Mouse (Mus musculus): ENCODE data around the gene Noct. TPM values are rescaled to one million over a fixed set of nuclear protein-coding genes. Genes with fewer than 3 reads are reported as not detected.

The Noct gene
- total and polyA plus RNA-seq, 3 experiments, result 17.8 to 26.7 TPM; not detected in 1

- TF ChIP-seq GABPA (IDR thresholded peaks at IDR 0.05; ENCODE audit: low read depth, low read length) (no peak), ZNF384 (IDR thresholded peaks at IDR 0.05; ENCODE audit: low read depth, low read length) (peak; percentile 31; the same call in 1 of the 2 replicates), HCFC1 (IDR thresholded peaks at IDR 0.05; ENCODE audit: low read depth, low read length) (no peak), MYB (IDR thresholded peaks at IDR 0.05; ENCODE audit: low read depth, low read length) (peak; percentile 64; the same call in 1 of the 2 replicates), TBP (IDR thresholded peaks at IDR 0.05; ENCODE audit: low read depth, low read length) (peak; percentile 52), SMC3 (IDR thresholded peaks at IDR 0.05; ENCODE audit: low read depth, low read length) (no peak), ZKSCAN1 (IDR thresholded peaks at IDR 0.05; ENCODE audit: low read depth, low read length) (no peak)
Observed at GRCm38 (mm10) chr3:51230146-51230835, 6.0 kb downstream of the Noct start (continued).

DNA sequence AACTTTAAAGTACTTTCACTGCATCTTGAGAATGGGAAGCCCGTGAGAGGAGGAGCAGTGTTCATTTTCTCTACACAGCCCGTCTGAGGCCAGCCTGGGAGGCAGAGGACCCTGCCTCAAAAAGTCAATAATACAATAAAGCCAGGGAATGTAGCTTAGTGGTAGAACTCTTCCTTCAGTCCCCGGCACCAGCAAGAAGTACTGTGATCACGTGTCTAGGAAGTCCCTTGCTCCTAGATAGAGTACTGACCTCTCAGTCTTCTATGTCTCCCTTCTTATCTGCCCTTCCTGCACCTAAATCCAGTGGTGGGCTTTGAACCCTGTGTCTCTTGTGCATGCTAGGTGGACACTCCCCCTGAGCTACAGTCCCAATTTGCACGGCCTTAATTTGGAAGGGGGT lies 6.6 kb downstream of the Noct start:
- Histone ChIP-seq H3K79me2 (ENCODE audit: control insufficient read depth, insufficient read depth, low read length, poor library complexity) (peaks cover 58% of the 10 kb centered on the region), H3K36me3 (ENCODE audit: control insufficient read depth in 1 of 2, insufficient read depth in 2 of 2, low read length in 2 of 2) (peaks cover 0 to 80% of the 10 kb centered on the region in 2 experiments; a peak in 2 of 4 replicates), H3K27ac (ENCODE audit: control insufficient read depth, low read depth, low read length) (peak overlapping the region; percentile 97), H3K4me1 (ENCODE audit: control insufficient read depth in 1 of 2, insufficient read depth in 2 of 2, low read length in 2 of 2) (peaks cover 39 to 73% of the 10 kb centered on the region in 2 experiments), H3K27me3 (ENCODE audit: control insufficient read depth in 1 of 2, insufficient read depth in 2 of 2, low read length in 2 of 2) (no peaks in the 10 kb centered on the region), H3K4me3 (ENCODE audit: control insufficient read depth in 1 of 2, insufficient read depth in 1 of 2, low read depth in 2 of 2, low read length in 2 of 2) (peak overlapping the region in 1 of 2 experiments; percentile 24; a peak in 2 of 4 replicates), H3K9ac (ENCODE audit: control insufficient read depth, low read depth, low read length, poor library complexity, severe bottlenecking) (peak overlapping the region; percentile 58), H3K9me3 (replicated peaks; ENCODE audit: insufficient read depth, low read length) (no peaks in the 10 kb centered on the region)
- peak; percentile 37 for DNase-seq (ENCODE audit: low read depth, low spot score)
- TF ChIP-seq KAT2A (conservative IDR thresholded peaks at IDR 0.05; ENCODE audit: low read depth, low read length) (no peak), ZMIZ1 (IDR thresholded peaks at IDR 0.05; ENCODE audit: low read depth, low read length) (no peak), EP300 (IDR thresholded peaks at IDR 0.05; ENCODE audit: low read depth in 1 of 2, low read length in 2 of 2) (peak in 1 of 2 experiments; percentile 39; a peak in 1 of 4 replicates), TAL1 (IDR thresholded peaks at IDR 0.05; ENCODE audit: low read length) (no peak), JUND (IDR thresholded peaks at IDR 0.05; ENCODE audit: low read depth, low read length) (no peak), ETS1 (IDR thresholded peaks at IDR 0.05; ENCODE audit: low read depth, low read length) (no peak), HCFC1 (IDR thresholded peaks at IDR 0.05; ENCODE audit: low read depth, low read length) (no peak), POLR2AphosphoS2 (IDR thresholded peaks at IDR 0.05; ENCODE audit: low read length) (no peak), USF1 (IDR thresholded peaks at IDR 0.05; ENCODE audit: low read depth, low read length) (peak; percentile 85), GATA1 (IDR thresholded peaks at IDR 0.05; ENCODE audit: low read depth, low read length) (no peak), CHD1 (IDR thresholded peaks at IDR 0.05; ENCODE audit: low read depth, low read length) (no peak), E2F4 (IDR thresholded peaks at IDR 0.05; ENCODE audit: borderline replicate concordance, low read depth, low read length) (no peak), RCOR1 (IDR thresholded peaks at IDR 0.05; ENCODE audit: low read depth, low read length) (no peak), ZNF384 (IDR thresholded peaks at IDR 0.05; ENCODE audit: low read depth, low read length) (no peak), MXI1 (IDR thresholded peaks at IDR 0.05; ENCODE audit: low read depth, low read length) (no peak), ZKSCAN1 (IDR thresholded peaks at IDR 0.05; ENCODE audit: low read depth, low read length) (no peak), SIN3A (IDR thresholded peaks at IDR 0.05; ENCODE audit: low read length) (no peak), MYB (IDR thresholded peaks at IDR 0.05; ENCODE audit: low read depth, low read length) (no peak), TBP (IDR thresholded peaks at IDR 0.05; ENCODE audit: low read depth, low read length) (no peak), POLR2A (IDR thresholded peaks at IDR 0.05; ENCODE audit: control insufficient read depth in 1 of 2, insufficient read depth in 1 of 2, low read depth in 1 of 2, low read length in 2 of 2, poor library complexity in 1 of 2) (no peak), RAD21 (IDR thresholded peaks at IDR 0.05; ENCODE audit: low read depth, low read length) (no peak), CTCF (IDR thresholded peaks at IDR 0.05 in 2 of 3, conservative IDR thresholded peaks at IDR 0.05 in 1 of 3; ENCODE audit: control insufficient read depth in 1 of 3, insufficient read depth in 1 of 3, low read depth in 2 of 3, low read length in 3 of 3, poor library complexity in 1 of 3, severe bottlenecking in 1 of 3) (no peak), BHLHE40 (IDR thresholded peaks at IDR 0.05; ENCODE audit: borderline replicate concordance, low read depth, low read length) (peak; percentile 22; the same call in 1 of the 2 replicates), MYC (IDR thresholded peaks at IDR 0.05; ENCODE audit: low read depth, low read length) (no peak), USF2 (IDR thresholded peaks at IDR 0.05; ENCODE audit: borderline replicate concordance in 1 of 2, insufficient read depth in 1 of 2, low read depth in 1 of 2, low read length in 2 of 2) (peak in 1 of 2 experiments; percentile 52; a peak in 1 of 4 replicates), POLR2AphosphoS5 (IDR thresholded peaks at IDR 0.05; ENCODE audit: borderline replicate concordance, low read depth, low read length) (no peak), SMC3 (IDR thresholded peaks at IDR 0.05; ENCODE audit: low read depth, low read length) (no peak), TCF12 (IDR thresholded peaks at IDR 0.05; ENCODE audit: low read depth, low read length) (no peak), NELFE (IDR thresholded peaks at IDR 0.05; ENCODE audit: low read depth, low read length) (no peak), ZC3H11A (IDR thresholded peaks at IDR 0.05; ENCODE audit: low read depth, low read length) (no peak), MEF2A (IDR thresholded peaks at IDR 0.05; ENCODE audit: extremely low read depth, insufficient replicate concordance, low read depth, low read length, poor library complexity, severe bottlenecking) (no peak), MAFK (IDR thresholded peaks at IDR 0.05; ENCODE audit: borderline replicate concordance, low read depth, low read length) (no peak)
